Mouse (Mus musculus) kidney, adult 2 months (tissue): Measurements from ENCODE around the gene Acaa1b. TPM values are rescaled to one million over a fixed set of nuclear protein-coding genes. Genes with fewer than 3 reads are reported as not detected.
A peak's percentile ranks its signal among the peaks of the same experiment; 100 is the strongest.

Experiments used
- DNase-seq: peaks from one replicate; pipeline ENCODE4 v3.0.0; 2021
- H3K27ac ChIP-seq: fragments of 200-500 bp; 2 replicates; pipeline ENCODE4 v1.5.1; 2012; ENCODE audit warnings: low read depth, low read length, control low read depth, inconsistent platforms; ENCODE audit not compliant: insufficient read depth
- H3K27me3 ChIP-seq: fragments of 200-500 bp; replicated peaks from 2 replicates; pipeline ENCODE4 v1.6.1; 2012; ENCODE audit warnings: mild to moderate bottlenecking, moderate library complexity, low read length, inconsistent platforms; ENCODE audit not compliant: control insufficient read depth, insufficient read depth
- H3K36me3 ChIP-seq: fragments of 200-500 bp; 2 replicates; pipeline ENCODE4 v1.6.1; 2012; ENCODE audit warnings: mild to moderate bottlenecking, moderate library complexity, low read length, inconsistent platforms; ENCODE audit not compliant: control insufficient read depth, insufficient read depth
- H3K4me1 ChIP-seq: fragments of 200-500 bp; 2 replicates; pipeline ENCODE4 v1.6.1; 2011; ENCODE audit warnings: low read length; ENCODE audit not compliant: control insufficient read depth, insufficient read depth
- H3K4me3 ChIP-seq: fragments of 200-500 bp; 2 replicates; pipeline ENCODE4 v1.5.1; 2011; ENCODE audit warnings: mild to moderate bottlenecking, low read depth, low read length, control low read depth; ENCODE audit not compliant: insufficient read depth
- CTCF ChIP-seq: fragments of 200-500 bp; conservative IDR thresholded peaks from 2 replicates; pipeline ENCODE4 v1.5.1; 2011; ENCODE audit warnings: low read depth, mild to moderate bottlenecking, control low read depth, low read length, moderate library complexity, mixed read lengths; ENCODE audit not compliant: insufficient read depth, insufficient read length
- POLR2A ChIP-seq: fragments of 200-500 bp; IDR thresholded peaks from one replicate; pipeline ENCODE4 v1.6.1; 2011; ENCODE audit warnings: low read depth, low read length, control low read depth
- WGBS: fragments of 180-500 bp; shearing (Covaris S2); methylation state at CpG from one replicate; pipeline ENCODE4 v1.1.7; 2018; 5-methylcytosine and 5-hydroxymethylcytosine counted together
- polyA plus RNA-seq: library from polyadenylated mRNA; depleted of rRNA; stranded (reverse); fragments of >200 nt; gene quantifications from 2 replicates; pipeline ENCODE4 v1.2.3, GENCODE M21; 2012

Gene Acaa1b
- polyA plus RNA-seq, 1 experiment = 417 TPM

GRCm38 (mm10) chr9:119192202-119192990 is 35.5 kb upstream of the Acaa1b start:
- peak; percentile 96 for TF ChIP-seq CTCF
- TF ChIP-seq POLR2A = no peak
- Histone ChIP-seq H3K4me3 (no peak overlapping the region), H3K27me3 (no peaks in the 10 kb centered on the region), H3K4me1 (no peaks in the 10 kb centered on the region; the same call in 1 of the 2 replicates), H3K27ac (peak overlapping the region; percentile 49; the same call in 1 of the 2 replicates), H3K36me3 (no peaks in the 10 kb centered on the region)
- WGBS = 23% methylated on average over 11 of the region's 11 CpGs
- peak; percentile 94 for DNase-seq

- DNase-seq = peak; percentile 79
- 28% methylated on average over 3 of the region's 3 CpGs for WGBS
- no peak for TF ChIP-seq POLR2A
- Histone ChIP-seq H3K4me3 (no peak overlapping the region), H3K4me1 (no peaks in the 10 kb centered on the region), H3K36me3 (no peaks in the 10 kb centered on the region), H3K27me3 (no peaks in the 10 kb centered on the region), H3K27ac (no peak overlapping the region; the same call in 1 of the 2 replicates)
Observed at GRCm38 (mm10) chr9:119181241-119181728, 24.4 kb upstream of the Acaa1b start.

GRCm38 (mm10) chr9:119179292-119179691 is 22.4 kb upstream of the Acaa1b start:
- WGBS = 95% methylated on average over 11 of the region's 11 CpGs
- H3K4me3 ChIP-seq = no peak overlapping the region
- TF ChIP-seq CTCF (no peak), POLR2A (no peak)
- no peak overlapping the region for H3K27ac ChIP-seq
- no peak for DNase-seq
- H3K36me3 ChIP-seq = no peaks in the 10 kb centered on the region
- H3K27me3 ChIP-seq = no peaks in the 10 kb centered on the region
- no peaks in the 10 kb centered on the region for H3K4me1 ChIP-seq

- no peak overlapping the region for H3K4me3 ChIP-seq
- DNase-seq = no peak
- no peaks in the 10 kb centered on the region for H3K36me3 ChIP-seq
- TF ChIP-seq POLR2A = no peak
- no peak for TF ChIP-seq CTCF
- H3K4me1 ChIP-seq = peaks cover 11% of the 10 kb centered on the region
- no peaks in the 10 kb centered on the region for H3K27me3 ChIP-seq
- 68% methylated on average over 2 of the region's 2 CpGs for WGBS
- no peak overlapping the region for H3K27ac ChIP-seq
Observed at GRCm38 (mm10) chr9:119167608-119168007, 10.7 kb upstream of the Acaa1b start.

GRCm38 (mm10) chr9:119165548-119165947 is 8.7 kb upstream of the Acaa1b start:
- DNase-seq = peak; percentile 92
- Histone ChIP-seq H3K4me1 (peaks cover 16% of the 10 kb centered on the region), H3K27ac (peak overlapping the region; percentile 72), H3K4me3 (no peak overlapping the region), H3K36me3 (no peaks in the 10 kb centered on the region), H3K27me3 (no peaks in the 10 kb centered on the region)
- TF ChIP-seq CTCF = no peak; the same call in 1 of the 2 replicates
- no peak for TF ChIP-seq POLR2A
- WGBS = 64% methylated on average over 6 of the region's 6 CpGs

GRCm38 (mm10) chr9:119164743-119165142 is 7.8 kb upstream of the Acaa1b start:
- WGBS = 61% methylated on average over 7 of the region's 7 CpGs
- Histone ChIP-seq H3K4me3 (no peak overlapping the region), H3K4me1 (peaks cover 23% of the 10 kb centered on the region), H3K27me3 (no peaks in the 10 kb centered on the region), H3K27ac (peak overlapping the region; percentile 72), H3K36me3 (no peaks in the 10 kb centered on the region)
- peak; percentile 86 for DNase-seq
- no peak for TF ChIP-seq CTCF

- DNase-seq = peak; percentile 96
- no peak overlapping the region for H3K4me3 ChIP-seq
- TF ChIP-seq CTCF (no peak), POLR2A (no peak)
- H3K36me3 ChIP-seq = no peaks in the 10 kb centered on the region
- no peaks in the 10 kb centered on the region for H3K27me3 ChIP-seq
- 57% methylated on average over 3 of the region's 3 CpGs for WGBS
- peak overlapping the region; percentile 91 for H3K27ac ChIP-seq
- peaks cover 29% of the 10 kb centered on the region for H3K4me1 ChIP-seq
Observed at GRCm38 (mm10) chr9:119160689-119161088, 3.8 kb upstream of the Acaa1b start.
